Comparison of ENCODE assay signal across 27 mouse cellular contexts in genomic region chr11:80958086-80958671, GRCm38 (mm10).
DNase-seq lines count a peak whose midpoint lies in the region; ATAC-seq and TF ChIP-seq lines count a peak whose summit lies in the region.
"Had no signal": no experiment of that assay in that cellular context is flagged by ENCODE, and none has a peak within 500 bp of the region (broad histone marks: within the 10 kb centered on the region; RNA-seq: fewer than 3 reads in every experiment).

No protein-coding gene starts in this region.

- no peak for TF ChIP-seq CTCF in brain, embryonic 14.5 days (IDR thresholded peaks at IDR 0.05; ENCODE audit: borderline replicate concordance, extremely low read depth, insufficient read depth, insufficient read length)
- TF ChIP-seq CTCF in forebrain, postnatal 0 days (IDR thresholded peaks at IDR 0.05; ENCODE audit: low read depth), result no peak

- no peaks in the 10 kb centered on the region for H3K36me3 ChIP-seq in hindbrain, embryonic 13.5 days
- no peaks in the 10 kb centered on the region for H3K36me3 ChIP-seq in hindbrain, embryonic 14.5 days (replicated peaks; ENCODE audit: control insufficient read depth, insufficient read depth)
- no peaks in the 10 kb centered on the region for H3K36me3 ChIP-seq in forebrain, postnatal 0 days (ENCODE audit: insufficient read depth)
- no peaks in the 10 kb centered on the region for H3K36me3 ChIP-seq in midbrain, embryonic 15.5 days (replicated peaks)
- H3K36me3 ChIP-seq: embryonic facial prominence, embryonic 13.5 days; G1E; heart, embryonic 12.5 days; kidney, embryonic 15.5 days; liver, embryonic 13.5 days had no signal

- H3K4me3 ChIP-seq in hindbrain, embryonic 13.5 days, result no peak overlapping the region
- H3K4me3 ChIP-seq in hindbrain, embryonic 14.5 days (replicated peaks; ENCODE audit: low read length), result no peak overlapping the region
- no peak overlapping the region for H3K4me3 ChIP-seq in forebrain, postnatal 0 days (ENCODE audit: low read depth, low read length)
- H3K4me3 ChIP-seq in midbrain, embryonic 15.5 days, result no peak overlapping the region
- H3K4me3 ChIP-seq: embryonic facial prominence, embryonic 13.5 days; erythroblast, embryonic 14.5 days; heart, embryonic 12.5 days; kidney, embryonic 15.5 days; liver, embryonic 13.5 days had no signal

- H3K9ac ChIP-seq in hindbrain, embryonic 13.5 days, result no peak overlapping the region; the same call in 1 of the 2 replicates
- H3K9ac ChIP-seq in hindbrain, embryonic 14.5 days, result no peak overlapping the region
- H3K9ac ChIP-seq in forebrain, postnatal 0 days, result no peak overlapping the region
- no peak overlapping the region for H3K9ac ChIP-seq in midbrain, embryonic 15.5 days
- H3K9ac ChIP-seq: embryonic facial prominence, embryonic 13.5 days; heart, embryonic 12.5 days; kidney, embryonic 15.5 days; liver, embryonic 13.5 days had no signal

- H3K27ac ChIP-seq in hindbrain, embryonic 13.5 days, result no peak overlapping the region
- H3K27ac ChIP-seq in hindbrain, embryonic 14.5 days, result no peak overlapping the region
- no peak overlapping the region for H3K27ac ChIP-seq in forebrain, postnatal 0 days (ENCODE audit: low read depth, low read length)
- H3K27ac ChIP-seq in midbrain, embryonic 15.5 days, result peak overlapping the region; percentile 60
- H3K27ac ChIP-seq: embryonic facial prominence, embryonic 13.5 days; kidney, embryonic 15.5 days; liver, embryonic 13.5 days had no signal

- H3K4me1 ChIP-seq in hindbrain, embryonic 13.5 days (replicated peaks), result peaks cover 30% of the 10 kb centered on the region
- peaks cover 17% of the 10 kb centered on the region for H3K4me1 ChIP-seq in hindbrain, embryonic 14.5 days (replicated peaks; ENCODE audit: control insufficient read depth, insufficient read depth, low read length)
- H3K4me1 ChIP-seq in forebrain, postnatal 0 days (ENCODE audit: insufficient read depth), result 0 out of 2 replicates have a peak, but pooled peaks cover 4% of the 10 kb centered on the region
- peaks cover 27% of the 10 kb centered on the region for H3K4me1 ChIP-seq in midbrain, embryonic 15.5 days
- H3K4me1 ChIP-seq: embryonic facial prominence, embryonic 13.5 days; heart, embryonic 12.5 days; liver, embryonic 13.5 days had no signal

- peaks cover 12% of the 10 kb centered on the region; the same call in 1 of the 2 replicates for H3K27me3 ChIP-seq in hindbrain, embryonic 13.5 days
- H3K27me3 ChIP-seq in hindbrain, embryonic 14.5 days (ENCODE audit: control insufficient read depth, insufficient read depth, low read length), result no peaks in the 10 kb centered on the region
- H3K27me3 ChIP-seq in forebrain, postnatal 0 days (ENCODE audit: insufficient read depth, low read length), result no peaks in the 10 kb centered on the region
- H3K27me3 ChIP-seq in midbrain, embryonic 15.5 days (replicated peaks), result no peaks in the 10 kb centered on the region; the same call in 1 of the 2 replicates
- H3K27me3 ChIP-seq: kidney, embryonic 15.5 days had no signal

- ATAC-seq in hindbrain, embryonic 13.5 days (ENCODE audit: low FRiP score), result no peak
- no peak for ATAC-seq in hindbrain, embryonic 14.5 days (ENCODE audit: low FRiP score)
- ATAC-seq in forebrain, postnatal 0 days, result no peak; the same call in 1 of the 2 replicates
- ATAC-seq in midbrain, embryonic 15.5 days (replicated peaks), result no peak
- ATAC-seq in megakaryocyte progenitor cell, adult 5-6 weeks (replicated peaks; ENCODE audit: poor library complexity), result no peak
- ATAC-seq: Patski had no signal

- DNase-seq in hindbrain, embryonic 14.5 days (ENCODE audit: low spot score), result no peak
- peak; percentile 55 for DNase-seq in brain, embryonic 14.5 days (ENCODE audit: low read depth)
- DNase-seq in forebrain, postnatal 0 days, result no peak
- DNase-seq in gastrocnemius, postnatal 4 days (ENCODE audit: low spot score in 2 of 2), result no peak
- DNase-seq: adrenal gland, adult 2 months; B cell, adult 2 months; cerebellum, adult 2 months; cerebellum, postnatal 25 days; gastrocnemius, postnatal 10 days; heart, adult 11 months; heart, postnatal 10 days; kidney, adult 11 months; kidney, postnatal 36 days; liver, embryonic 13.5 days; lung, adult 2 months; lung, postnatal 14 days; thymus, adult 18-20 months; thymus, postnatal 4 days had no signal

- WGBS in hindbrain, embryonic 13.5 days, result 18% methylated on average over 16 of the region's 16 CpGs
- 14% methylated on average over 16 of the region's 16 CpGs for WGBS in hindbrain, embryonic 14.5 days
- WGBS in forebrain, postnatal 0 days, result 10% methylated on average over 16 of the region's 16 CpGs
- 7% methylated on average over 16 of the region's 16 CpGs for WGBS in midbrain, embryonic 15.5 days

- H3K9me3 ChIP-seq in hindbrain, embryonic 13.5 days, result no peaks in the 10 kb centered on the region
- no peaks in the 10 kb centered on the region for H3K9me3 ChIP-seq in hindbrain, embryonic 14.5 days (ENCODE audit: control insufficient read depth, low read length)
- no peaks in the 10 kb centered on the region for H3K9me3 ChIP-seq in forebrain, postnatal 0 days (ENCODE audit: low read length)
- no peaks in the 10 kb centered on the region for H3K9me3 ChIP-seq in midbrain, embryonic 15.5 days
- H3K9me3 ChIP-seq: embryonic facial prominence, embryonic 13.5 days; heart, embryonic 12.5 days; kidney, embryonic 15.5 days; liver, embryonic 13.5 days had no signal

- no peak for TF ChIP-seq POLR2A in brain, embryonic 14.5 days (IDR thresholded peaks at IDR 0.05; ENCODE audit: borderline replicate concordance, extremely low read depth, insufficient read depth, insufficient read length, poor library complexity, severe bottlenecking)

- peak overlapping the region; percentile 19; the same call in 1 of the 2 replicates for H3K4me2 ChIP-seq in hindbrain, embryonic 13.5 days
- H3K4me2 ChIP-seq in hindbrain, embryonic 14.5 days (replicated peaks), result no peak overlapping the region
- peak overlapping the region; percentile 4; the same call in 1 of the 2 replicates for H3K4me2 ChIP-seq in forebrain, postnatal 0 days (ENCODE audit: low read depth)
- H3K4me2 ChIP-seq in midbrain, embryonic 15.5 days, result peak overlapping the region; percentile 28
- H3K4me2 ChIP-seq: embryonic facial prominence, embryonic 13.5 days; heart, embryonic 12.5 days; kidney, embryonic 15.5 days; liver, embryonic 13.5 days had no signal
